Mouse (Mus musculus) Muller cell, postnatal 12 days (primary cell): ENCODE data around the gene Map2k2.
A peak's percentile ranks its signal among the peaks of the same experiment; 100 is the strongest.
"Not testable (repeated sequence)": the region's sequence is repeated elsewhere in the genome, so short reads cannot be mapped to it uniquely, and the experiment has no call there.

ENCODE experiments used
- DNase-seq: peaks from one replicate; pipeline ENCODE4 v3.0.0-alpha.2; 2015; ENCODE audit errors: inconsistent ontology term

Map2k2 gene

DNA sequence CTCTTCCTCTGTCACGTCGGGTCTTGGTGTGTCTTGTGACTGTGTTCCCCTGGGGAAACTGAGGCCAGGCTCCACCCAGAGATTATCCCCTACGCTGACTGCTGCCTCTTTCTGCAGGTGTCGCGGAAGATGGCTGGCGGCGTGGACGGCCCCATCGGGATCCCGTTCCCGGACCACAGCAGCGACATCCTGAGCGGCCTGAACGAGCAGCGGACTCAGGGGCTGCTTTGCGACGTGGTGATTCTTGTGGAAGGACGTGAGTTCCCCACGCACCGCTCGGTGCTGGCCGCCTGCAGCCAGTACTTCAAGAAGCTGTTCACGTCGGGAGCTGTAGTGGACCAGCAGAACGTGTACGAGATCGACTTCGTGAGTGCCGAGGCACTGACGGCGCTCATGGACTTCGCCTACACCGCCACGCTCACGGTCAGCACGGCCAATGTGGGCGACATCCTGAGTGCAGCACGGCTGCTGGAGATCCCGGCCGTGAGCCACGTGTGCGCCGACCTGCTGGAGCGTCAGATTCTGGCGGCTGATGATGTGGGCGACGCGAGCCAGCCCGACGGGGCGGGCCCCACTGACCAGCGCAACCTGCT lies 38.2 kb downstream of the Map2k2 start:
- no peak for DNase-seq

DNA sequence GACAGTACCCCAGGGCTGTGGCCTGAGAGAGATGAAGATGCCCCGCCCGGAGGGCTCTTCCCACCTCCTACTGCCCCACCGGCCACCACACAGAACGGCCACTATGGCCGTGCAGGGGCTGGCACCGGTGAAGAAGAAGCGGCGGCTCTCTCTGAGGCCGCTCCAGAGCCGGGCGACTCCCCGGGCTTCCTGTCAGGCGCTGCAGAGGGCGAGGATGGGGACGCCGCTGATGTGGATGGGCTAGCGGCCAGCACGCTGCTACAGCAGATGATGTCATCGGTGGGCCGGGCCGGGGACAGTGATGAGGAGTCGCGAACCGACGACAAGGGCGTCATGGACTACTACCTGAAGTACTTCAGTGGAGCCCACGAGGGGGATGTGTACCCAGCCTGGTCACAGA lies 39.0 kb downstream of the Map2k2 start:
- DNase-seq, result no peak

DNA sequence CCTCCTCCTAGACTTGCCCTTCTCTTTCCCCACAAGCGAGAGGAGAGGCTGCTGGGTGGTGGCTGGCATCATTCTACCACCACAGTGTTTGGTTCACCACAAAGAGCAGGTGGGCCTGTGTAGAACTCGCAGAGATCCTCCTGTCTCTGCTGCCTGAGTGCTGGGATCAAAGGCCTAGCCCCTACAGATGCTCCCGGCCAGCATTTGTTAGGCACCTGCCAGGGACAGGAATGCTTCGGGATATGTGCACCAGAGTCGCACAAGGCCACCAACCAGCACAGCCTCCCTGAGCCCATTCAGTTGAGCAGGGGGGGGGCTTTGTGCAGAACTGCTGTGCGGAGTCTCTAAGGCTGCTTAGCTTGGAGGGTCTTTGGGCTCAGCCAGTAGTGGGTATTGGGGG lies 39.6 kb downstream of the Map2k2 start:
- no peak for DNase-seq

DNA sequence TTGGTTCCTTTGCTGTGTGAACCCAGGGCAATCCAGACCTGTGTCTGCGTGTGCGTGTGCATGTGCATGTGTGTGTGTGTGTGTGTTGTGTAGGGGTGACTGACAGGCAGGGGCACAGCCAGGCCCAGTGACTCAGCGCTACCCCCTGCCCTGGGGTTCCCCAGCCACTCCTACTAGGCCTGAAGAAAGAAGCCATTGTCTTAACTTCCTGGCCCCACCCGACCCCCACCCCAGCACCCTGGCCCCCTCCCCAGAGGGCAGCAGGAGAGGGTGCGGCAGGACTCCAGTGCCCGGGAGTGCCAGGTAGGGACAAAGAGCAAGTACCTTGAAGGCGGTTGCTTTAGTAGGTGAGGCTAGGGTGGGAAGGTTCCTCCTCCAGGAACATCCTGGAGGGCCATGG lies 40.1 kb downstream of the Map2k2 start:
- no peak for DNase-seq

DNA sequence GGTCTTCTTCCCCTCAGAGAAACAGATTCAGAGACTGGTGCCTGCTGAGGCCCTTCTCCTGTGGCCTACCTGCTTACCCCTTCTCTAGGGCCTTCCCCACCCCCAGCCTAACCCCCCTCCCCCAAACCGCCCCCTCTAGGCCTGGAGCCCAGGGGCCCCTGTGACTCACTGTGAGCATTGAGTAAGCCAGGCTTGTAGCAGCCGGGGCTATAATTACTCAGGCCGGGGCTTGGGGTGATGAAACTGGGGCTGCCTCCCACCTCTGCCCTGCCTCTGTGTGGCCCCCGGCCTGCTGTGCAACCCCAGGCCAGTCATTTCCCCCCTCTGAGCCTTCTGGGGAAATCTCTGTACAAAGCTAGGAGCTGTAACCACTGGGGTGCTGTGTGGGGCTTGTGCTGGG lies 40.6 kb downstream of the Map2k2 start:
- peak; percentile 63 for DNase-seq

DNA sequence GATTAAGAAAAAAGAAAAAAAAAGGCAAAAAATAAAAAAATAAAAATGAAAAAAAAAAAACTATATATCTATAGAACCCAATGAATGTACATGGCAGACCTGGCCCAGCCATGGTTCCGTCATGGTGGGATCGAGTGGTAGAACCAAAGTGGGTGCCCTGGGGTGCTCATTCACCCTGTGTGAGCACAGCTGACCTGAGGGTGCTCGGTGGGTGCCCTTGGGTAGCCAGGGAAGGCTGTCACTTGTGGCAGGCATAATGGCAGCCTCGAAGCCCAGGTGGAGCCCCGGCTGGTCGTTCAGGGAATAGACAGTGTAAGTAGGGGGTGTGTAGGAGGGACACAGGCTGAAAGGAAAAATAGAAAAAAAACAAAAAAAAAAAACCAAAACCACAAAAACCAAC lies 45.5 kb downstream of the Map2k2 start:
- no peak for DNase-seq

DNA sequence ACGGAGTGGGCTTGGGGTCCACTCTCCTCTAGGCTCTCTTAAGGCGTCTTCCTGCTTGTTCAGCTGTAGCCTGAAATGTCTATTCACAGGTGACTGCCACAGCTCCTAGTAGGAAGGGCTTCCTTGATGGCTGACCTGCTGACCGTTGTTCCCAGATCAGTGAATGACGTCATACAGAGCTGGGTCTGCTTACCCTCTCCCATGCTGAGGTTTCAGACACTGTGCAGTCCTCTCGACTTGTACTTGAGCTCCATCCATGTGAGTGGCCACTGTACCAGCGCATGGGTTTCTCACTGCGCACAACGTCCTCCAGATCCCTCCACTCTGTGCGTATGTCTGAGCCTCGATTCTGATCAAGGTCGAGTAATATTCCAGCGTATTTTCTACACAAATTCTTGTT lies 46.9 kb downstream of the Map2k2 start:
- no peak for DNase-seq

DNA sequence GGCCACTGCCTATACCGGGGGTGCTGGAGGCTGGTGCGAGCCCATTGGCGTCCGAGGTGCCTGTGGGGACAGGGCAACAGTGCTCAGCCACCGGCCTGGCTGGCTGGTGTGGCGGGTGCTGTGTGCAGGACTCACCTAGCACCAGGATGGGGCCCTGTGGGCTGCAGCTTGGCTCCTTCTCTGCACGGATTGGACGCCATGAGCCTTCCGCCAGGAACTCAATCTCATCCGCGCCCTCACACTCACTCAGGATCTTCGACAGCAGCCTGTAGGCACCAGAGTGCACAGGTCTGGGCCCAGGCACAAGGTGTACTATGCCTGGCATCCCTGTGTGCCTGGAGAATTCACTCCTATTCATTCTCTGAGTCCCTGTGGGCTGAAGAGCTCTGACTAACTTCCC lies 48.6 kb downstream of the Map2k2 start:
- no peak for DNase-seq

DNA sequence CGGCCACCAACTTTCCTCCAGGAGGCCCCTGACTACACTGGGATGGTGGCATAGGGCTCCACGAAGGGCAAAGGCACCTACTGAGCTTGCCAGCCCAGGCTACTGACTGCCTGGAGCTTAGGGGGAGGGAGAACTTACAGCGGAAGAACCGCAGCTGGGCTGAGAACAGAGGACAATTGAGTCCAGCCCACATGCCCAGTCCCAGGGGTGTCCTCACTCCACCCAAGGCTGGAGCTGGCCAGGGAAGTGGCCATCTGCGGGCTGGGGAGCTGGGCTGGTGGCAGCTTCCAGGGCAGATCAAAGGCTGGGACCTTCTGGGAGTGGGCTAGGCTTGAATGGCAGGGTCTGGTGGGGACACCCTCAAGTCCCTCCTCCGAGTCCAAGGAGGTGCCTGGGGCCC lies 49.0 kb downstream of the Map2k2 start:
- no peak for DNase-seq

DNA sequence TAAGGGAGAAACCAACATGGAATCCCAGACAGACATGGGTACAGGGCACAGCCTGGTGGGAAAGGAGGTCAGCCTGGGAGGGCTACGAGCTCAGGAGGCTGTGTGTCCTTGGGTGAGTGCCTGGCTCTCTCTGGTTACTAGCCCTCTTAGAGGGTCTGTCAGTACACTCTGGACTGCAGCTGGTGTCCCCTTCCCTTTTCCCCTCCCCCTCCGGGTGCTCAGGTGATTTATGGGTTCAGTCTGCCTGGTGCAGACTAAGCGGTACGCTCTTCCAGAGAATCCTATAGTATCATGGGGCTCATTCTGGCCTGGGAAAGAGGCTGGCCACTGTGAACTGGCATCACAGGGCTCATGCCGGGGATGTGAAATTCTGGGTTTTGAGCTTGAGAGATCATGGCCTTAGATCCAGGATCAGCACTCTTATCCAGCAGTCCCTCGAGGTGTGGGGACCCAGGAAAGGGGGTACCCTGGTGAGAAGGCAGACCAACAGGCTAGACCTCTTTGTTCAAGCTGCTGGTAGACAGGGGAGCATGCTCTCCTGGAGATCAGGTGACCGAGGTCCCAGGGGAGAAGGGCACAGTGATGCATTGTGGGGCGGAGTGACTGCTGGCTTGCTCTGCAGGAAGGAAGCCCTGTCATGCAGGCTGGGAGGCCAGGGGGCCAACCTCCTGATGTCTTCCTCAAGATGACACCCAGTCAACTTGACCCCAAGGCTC lies 56.0 kb downstream of the Map2k2 start:
- no peak for DNase-seq

DNA sequence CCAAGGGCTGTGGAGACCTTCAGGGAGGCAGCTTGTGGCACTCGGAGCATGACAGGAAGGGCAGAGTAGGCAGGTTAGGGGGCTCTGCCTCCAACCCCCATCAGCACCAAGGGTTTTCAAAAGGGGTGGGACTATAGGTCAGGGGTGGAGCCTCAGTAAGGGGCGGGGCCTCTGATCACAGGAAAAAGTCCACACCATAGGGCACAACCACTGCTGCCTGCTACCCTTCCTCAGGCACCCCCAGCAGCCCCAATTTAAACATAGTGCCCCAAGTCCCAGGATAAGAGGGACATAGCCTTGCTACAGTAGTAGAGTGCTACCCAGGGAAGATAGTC lies 56.6 kb downstream of the Map2k2 start:
- no peak for DNase-seq

DNA sequence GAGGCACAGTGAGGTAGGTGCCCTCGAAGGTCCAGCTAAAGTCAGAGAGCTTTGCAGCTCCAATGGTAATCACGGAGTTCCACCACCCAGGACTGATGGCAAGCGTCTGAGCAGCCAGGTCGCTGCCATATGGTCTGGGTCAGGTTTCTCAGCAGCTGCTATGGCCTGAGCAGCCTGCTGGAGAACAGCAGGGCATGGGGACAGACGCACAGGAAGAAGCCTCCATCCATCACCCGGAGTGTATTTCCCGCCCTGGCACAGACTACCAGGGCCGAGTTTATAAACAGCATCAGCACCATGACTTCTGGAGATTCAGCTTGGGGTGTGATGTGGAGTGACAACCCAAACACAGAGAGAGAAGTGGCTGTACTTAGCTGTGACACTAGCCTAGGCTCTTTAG lies 59.4 kb downstream of the Map2k2 start:
- DNase-seq, result no peak

DNA sequence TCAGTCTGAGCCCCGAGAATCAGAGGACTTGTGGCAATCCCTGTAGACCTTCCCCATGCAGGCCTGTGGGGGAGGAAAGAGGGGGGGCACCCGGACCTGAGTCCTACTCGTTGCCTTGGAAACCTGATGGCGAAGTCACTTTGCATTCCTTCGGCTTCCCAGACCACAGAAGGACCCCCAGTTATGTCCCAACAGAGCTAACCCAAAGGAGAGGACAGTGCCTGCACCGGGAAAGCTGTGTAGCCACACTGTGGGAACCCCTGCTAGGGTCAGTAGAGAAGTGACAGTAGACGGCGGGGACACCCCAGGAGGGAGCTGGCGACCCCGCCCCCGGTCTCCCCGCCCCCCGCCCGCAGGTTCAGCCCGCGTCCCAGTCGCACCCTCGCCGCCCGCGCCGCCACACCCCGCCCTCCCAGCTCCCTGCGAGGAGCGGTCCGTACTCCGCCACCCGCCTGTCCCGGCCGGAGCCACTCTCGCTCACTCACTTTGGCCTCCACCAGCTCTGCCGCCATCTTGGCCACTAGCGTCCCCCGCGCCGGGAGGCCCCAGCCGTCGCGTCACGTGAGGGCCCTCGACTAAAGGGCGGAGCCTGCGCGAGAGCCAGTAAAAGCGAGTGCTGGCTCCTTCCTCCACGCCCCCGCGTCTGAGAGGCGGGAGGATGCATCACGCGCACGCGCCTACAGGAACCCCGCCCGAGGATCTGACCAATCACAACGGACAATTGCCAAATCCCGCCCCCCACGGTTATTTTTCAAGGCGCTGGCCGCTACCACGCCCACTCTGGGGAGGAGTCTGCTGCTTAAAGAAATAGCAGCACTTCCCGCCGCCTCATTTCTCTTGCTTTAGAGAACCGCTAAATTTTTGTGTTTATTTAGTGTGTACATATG lies 61.7 kb downstream of the Map2k2 start, which contains the start of gene Pias4:
TSS of gene Pias4 (minus strand) at position 724 of the 887 bp plus-strand sequence.
- peak; percentile 99 for DNase-seq

DNA sequence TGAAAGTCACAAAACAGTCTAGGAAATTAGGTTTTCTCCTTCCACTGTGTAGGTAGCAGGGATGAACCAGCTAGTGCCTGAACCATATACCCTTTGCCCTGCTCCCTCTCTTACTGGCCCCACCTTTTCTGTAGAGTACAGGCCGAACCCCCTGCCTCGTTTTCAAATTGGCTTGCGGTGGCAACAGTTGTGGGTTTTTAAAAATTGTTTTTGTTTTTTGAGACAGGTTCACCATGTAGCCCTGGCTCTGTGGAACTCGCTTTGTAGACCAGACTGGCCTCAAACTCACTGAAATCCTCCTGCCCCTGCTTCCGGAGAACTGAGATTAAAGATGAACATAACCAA lies 62.3 kb downstream of the Map2k2 start:
- DNase-seq, result no peak

DNA sequence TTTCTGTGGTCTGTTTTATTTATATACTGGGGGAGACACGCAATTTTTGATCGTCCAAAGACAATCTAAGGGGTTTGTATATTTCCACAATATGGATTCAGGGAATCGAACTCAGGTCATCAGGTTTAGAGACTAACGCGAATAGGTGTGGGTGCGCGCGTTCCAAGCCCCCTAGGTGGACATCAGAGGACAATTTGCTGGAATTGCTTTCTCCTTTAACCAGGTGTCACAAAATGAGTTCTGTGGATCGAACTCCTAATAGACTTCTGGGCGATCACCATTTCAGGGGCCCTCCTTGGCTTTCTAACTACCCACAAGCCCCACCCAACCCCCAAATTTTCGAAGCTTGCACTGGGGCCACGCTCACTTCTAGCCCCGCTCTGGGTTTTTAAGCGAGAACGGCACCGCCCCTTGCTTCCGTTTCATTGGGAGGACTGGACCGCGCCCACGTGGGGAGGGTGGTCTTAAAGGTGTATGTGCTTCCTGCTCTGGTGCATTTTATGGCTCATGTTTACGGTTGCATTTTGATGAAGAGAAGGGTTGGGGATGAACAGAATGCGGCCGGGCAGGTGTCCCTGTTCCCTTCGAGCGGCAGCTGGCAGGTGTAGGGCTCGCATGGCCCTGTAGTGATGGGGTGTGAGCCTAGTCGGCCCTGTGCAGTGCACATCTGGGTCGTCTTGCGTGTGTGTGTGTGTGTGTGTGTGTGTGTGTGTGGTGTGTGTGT lies 63.0 kb downstream of the Map2k2 start:
- peak; percentile 86 for DNase-seq

DNA sequence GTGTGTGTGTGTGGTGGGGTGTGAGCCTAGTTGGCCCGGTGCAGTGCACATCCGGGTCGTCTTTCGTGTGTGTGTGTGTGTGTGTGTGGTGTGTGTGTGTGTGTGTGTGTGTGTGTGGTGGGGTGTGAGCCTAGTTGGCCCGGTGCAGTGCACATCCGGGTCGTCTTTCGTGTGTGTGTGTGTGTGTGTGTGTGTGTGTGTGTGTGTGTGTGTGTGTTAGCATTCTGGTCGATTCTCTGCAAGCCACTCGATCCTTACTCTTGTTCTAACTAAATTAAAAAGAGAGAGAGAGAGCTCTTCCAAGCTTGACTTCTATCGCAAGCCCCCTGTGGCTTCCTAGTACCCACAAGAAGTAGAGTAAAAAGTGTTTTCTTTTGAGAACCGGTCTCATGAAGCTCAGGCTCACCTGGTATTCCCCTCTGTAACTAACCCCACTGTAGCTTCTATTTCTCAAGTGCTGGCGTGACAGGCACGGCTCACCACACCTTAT lies 63.7 kb downstream of the Map2k2 start:
- DNase-seq, result not testable (repeated sequence)

DNA sequence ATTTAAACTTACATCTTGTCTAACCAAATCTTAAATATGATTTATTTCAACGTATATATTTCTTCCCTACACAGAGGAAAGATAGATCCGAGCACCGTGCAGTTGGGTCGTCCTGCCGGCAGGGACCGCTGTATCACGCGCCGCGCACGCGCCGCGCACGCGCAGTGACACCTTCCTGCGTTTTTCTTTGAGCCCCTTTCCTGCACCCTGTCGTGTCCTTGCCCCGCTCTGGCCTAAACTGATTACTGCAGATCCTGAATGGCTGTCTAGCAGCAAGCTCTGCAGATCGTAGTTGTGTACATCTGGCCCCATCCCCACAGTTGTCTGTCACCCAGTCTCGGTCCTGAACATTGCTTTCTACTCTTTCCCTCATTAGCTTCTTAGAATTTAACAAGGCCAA lies 67.4 kb downstream of the Map2k2 start:
- DNase-seq, result peak; percentile 81

DNA sequence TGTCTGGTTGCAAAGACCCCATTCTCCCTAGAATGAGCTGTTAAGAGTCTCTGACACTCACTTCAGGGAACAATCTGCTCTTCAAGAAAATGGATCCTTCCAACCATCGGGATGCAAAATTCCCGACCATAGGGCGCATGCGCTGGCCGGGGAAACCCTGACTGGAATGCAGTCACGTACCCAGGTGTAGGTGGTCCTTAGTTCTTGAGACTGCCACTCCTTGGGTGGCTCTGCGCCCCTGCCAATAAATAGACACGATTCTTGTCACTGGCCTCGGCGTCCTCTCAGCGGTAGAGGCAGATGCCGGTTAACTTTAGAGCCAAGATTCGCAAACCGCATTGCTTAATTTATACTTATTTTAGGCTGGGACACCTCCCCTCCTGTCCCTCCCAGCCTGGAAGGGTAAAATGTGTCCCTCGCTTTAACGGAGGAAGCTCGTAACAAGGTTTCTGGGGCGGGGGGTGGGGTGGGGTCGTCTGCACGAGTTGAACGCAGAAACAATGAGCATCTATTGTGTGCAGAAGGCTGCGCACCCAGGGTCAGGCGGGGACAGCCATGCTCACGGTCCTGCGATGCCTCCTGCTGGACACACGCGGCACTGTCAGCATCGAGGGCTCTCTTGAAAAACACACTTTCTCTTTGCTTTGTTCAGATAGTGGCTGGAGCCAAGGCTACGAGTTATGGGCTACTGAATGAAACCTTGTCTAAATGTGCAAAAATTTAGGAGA lies 69.1 kb downstream of the Map2k2 start:
- DNase-seq, result peak; percentile 86

DNA sequence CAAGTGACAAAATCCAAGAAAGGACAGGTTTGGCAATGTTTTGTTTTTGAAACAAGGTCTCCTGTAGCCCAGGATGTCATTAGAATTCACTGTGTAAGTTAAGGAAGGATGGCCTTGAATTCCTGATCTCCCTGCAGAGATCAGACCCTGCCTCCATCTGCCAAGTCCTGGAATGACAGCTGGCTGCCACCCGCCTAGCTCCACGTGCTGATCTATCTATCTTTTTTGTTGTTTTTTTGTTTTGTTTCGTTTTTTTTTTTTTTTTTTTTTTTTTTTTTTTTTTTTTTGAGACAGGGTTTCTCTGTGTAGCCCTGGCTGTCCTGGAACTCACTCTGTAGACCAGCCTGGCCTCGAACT lies 69.6 kb downstream of the Map2k2 start:
- not testable (repeated sequence) for DNase-seq

DNA sequence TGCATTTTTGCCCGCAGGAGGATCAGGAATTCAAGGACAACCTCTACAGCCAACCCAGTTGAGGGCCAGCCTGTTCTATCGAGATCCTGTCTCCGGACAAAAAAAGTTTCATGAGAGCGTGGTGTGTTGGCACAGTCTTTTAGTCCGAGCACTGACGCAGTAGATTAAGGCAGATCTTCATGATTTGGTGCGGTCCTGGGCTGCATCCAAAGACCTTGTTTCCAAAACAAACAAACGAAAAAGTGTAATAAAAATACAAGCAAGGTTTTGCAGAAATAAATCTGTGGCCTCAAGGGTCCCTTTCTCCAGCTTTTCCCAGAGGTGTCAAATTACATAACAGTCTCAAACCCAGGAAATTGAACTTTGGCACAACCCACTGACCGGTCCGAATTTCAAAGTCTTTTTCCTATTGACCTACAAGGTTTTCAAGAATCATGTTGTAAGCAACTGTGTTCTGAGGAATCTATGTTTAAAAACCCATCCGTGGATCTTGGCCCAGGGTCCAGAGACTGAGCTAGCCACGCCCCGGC lies 70.3 kb downstream of the Map2k2 start:
- peak; percentile 49 for DNase-seq
